ENCODE assay signal across 19 mouse cellular contexts in the genomic region with DNA sequence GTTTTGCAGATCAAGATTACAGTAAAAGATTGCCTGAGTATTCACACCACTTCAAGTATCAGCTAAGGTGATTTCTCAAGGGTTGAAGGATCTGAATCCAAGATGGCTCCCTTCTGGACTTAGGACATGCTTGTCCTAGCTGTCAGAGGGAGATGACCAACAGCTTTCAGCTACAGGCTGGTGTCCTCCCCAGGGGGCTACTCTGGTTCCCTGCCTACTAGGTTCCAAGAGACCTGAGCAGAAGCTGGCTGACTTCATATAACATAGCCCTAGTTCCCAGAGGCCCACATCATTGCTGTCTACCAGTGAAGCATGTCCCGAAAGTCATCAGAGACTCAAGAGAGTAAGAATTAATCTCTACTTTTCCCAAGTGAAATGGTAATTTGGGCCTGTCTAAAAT.
"Had no signal": no experiment of that assay in that cellular context is flagged by ENCODE, and none has a peak within 500 bp of the region (broad histone marks: within the 10 kb centered on the region; RNA-seq: fewer than 3 reads in every experiment).

No protein-coding gene starts in this region.

- H3K36me3 ChIP-seq: midbrain, embryonic 10.5 days; midbrain, embryonic 12.5 days; neural tube, embryonic 13.5 days; neural tube, embryonic 15.5 days had no signal

- DNase-seq: lung, adult 18-20 months; lung, embryonic 14.5 days; lung, postnatal 10 days; lung, postnatal 4 days; midbrain, embryonic 14.5 days; retina, postnatal 1 day; right cerebral cortex, adult 18-20 months; right cerebral cortex, postnatal 25 days; right cerebral cortex, postnatal 4 days; spleen, adult 18-20 months; thymus, adult 18-20 months; thymus, postnatal 14 days; thymus, postnatal 36 days had no signal

- H3K4me3 ChIP-seq: midbrain, embryonic 10.5 days; midbrain, embryonic 12.5 days; myocyte; neural tube, embryonic 13.5 days; neural tube, embryonic 15.5 days had no signal

- H3K9ac ChIP-seq: lung, embryonic 14.5 days; midbrain, embryonic 12.5 days; neural tube, embryonic 13.5 days; neural tube, embryonic 15.5 days had no signal

- H3K9me3 ChIP-seq: midbrain, embryonic 10.5 days; midbrain, embryonic 12.5 days; neural tube, embryonic 13.5 days; neural tube, embryonic 15.5 days had no signal

- H3K27ac ChIP-seq: midbrain, embryonic 10.5 days; midbrain, embryonic 12.5 days; neural tube, embryonic 13.5 days; neural tube, embryonic 15.5 days had no signal

- ATAC-seq: midbrain, embryonic 16.5 days had no signal

- H3K4me1 ChIP-seq: midbrain, embryonic 10.5 days; midbrain, embryonic 12.5 days; neural tube, embryonic 13.5 days; neural tube, embryonic 15.5 days had no signal

- H3K27me3 ChIP-seq: midbrain, embryonic 12.5 days; neural tube, embryonic 13.5 days; neural tube, embryonic 15.5 days had no signal

- H3K4me2 ChIP-seq: lung, embryonic 14.5 days; midbrain, embryonic 12.5 days; neural tube, embryonic 13.5 days; neural tube, embryonic 15.5 days had no signal
